Mouse (Mus musculus): ENCODE measurements at regions not wholly inside any gene's neighbourhood (a gene's known extent, or its start where the extent isn't known, plus 50 kb on each side); places are given as distances from the start of the nearest gene placed in this dataset.

DNA sequence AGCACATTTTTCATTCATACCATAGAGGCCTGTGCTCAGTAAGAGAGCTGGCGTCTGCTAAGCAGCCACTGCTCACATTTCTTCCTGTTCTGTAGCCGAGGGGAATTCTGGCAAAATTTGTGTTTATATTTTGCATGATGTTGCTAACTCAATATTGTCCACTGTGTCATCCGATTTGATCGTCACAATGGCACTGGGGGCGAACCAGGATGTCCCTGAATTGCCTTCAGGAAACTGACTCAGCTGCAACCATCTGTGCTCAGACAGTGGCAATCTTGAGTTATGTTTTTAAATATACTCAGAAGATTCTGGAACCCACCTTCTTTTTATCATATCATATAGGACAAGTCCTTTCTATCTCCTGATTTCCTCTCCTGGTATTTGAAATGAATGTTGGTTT is 213.1 kb upstream of the Adgrl2 start:
- Histone ChIP-seq H3K27me3 (replicated peaks) (no peaks in the 10 kb centered on the region), H3K4me1 (ENCODE audit: control insufficient read depth in 1 of 2, insufficient read depth in 2 of 2) (peaks cover under 1 to 8% of the 10 kb centered on the region in 2 experiments; a peak in 3 of 4 replicates), H3K9me3 (replicated peaks; ENCODE audit: low read length) (no peaks in the 10 kb centered on the region), H3K27ac (ENCODE audit: insufficient read depth, low read depth) (no peak overlapping the region), H3K79me2 (replicated peaks; ENCODE audit: control insufficient read depth, extremely low read depth, insufficient read depth, poor library complexity, severe bottlenecking) (no peaks in the 10 kb centered on the region), H3K9ac (ENCODE audit: insufficient read depth, low read depth) (no peak overlapping the region), H3K4me2 (ENCODE audit: insufficient read depth, low read depth, poor library complexity, severe bottlenecking) (no peak overlapping the region), H3K4me3 (replicated peaks in 1 of 3; ENCODE audit: low read depth in 2 of 3, low read length in 2 of 3, poor library complexity in 1 of 3) (no peak overlapping the region), H3K36me3 (replicated peaks in 1 of 2; ENCODE audit: control insufficient read depth in 1 of 2, insufficient read depth in 1 of 2, low read length in 1 of 2) (no peaks in the 10 kb centered on the region)
- dilution Hi-C loops (cut with MboI; ENCODE audit: extremely low pct_ligation_motif_present, extremely low pct_unique_long_range_greater_than_20kb, low sequenced_read_pairs) (no loop called here), in situ Hi-C loops (cut with MboI; ENCODE audit: low pct_ligation_motif_present, low pct_unique_long_range_greater_than_20kb, low sequenced_read_pairs) (no loop called here)
- DNase-seq (ENCODE audit: extremely low read depth): no peak
- TF ChIP-seq MYC (IDR thresholded peaks at IDR 0.05; ENCODE audit: low read depth, low read length) (no peak), IRF4 (IDR thresholded peaks at IDR 0.05; ENCODE audit: low read depth, low read length) (no peak), CHD2 (IDR thresholded peaks at IDR 0.05; ENCODE audit: low read length) (no peak), RAD21 (IDR thresholded peaks at IDR 0.05; ENCODE audit: low read depth, low read length) (no peak), ELF1 (IDR thresholded peaks at IDR 0.05; ENCODE audit: low read depth, low read length) (no peak), TBP (conservative IDR thresholded peaks at IDR 0.05; ENCODE audit: low read depth, low read length) (no peak), GABPA (IDR thresholded peaks at IDR 0.05; ENCODE audit: insufficient replicate concordance, low read depth, low read length) (no peak), UBTF (IDR thresholded peaks at IDR 0.05; ENCODE audit: low read depth, low read length) (no peak), BHLHE40 (IDR thresholded peaks at IDR 0.05; ENCODE audit: low read depth, low read length) (no peak), NRF1 (IDR thresholded peaks at IDR 0.05; ENCODE audit: low read depth, low read length) (no peak), E2F4 (IDR thresholded peaks at IDR 0.05; ENCODE audit: insufficient replicate concordance, low read depth, low read length) (no peak), MAZ (IDR thresholded peaks at IDR 0.05; ENCODE audit: low read depth, low read length) (no peak), JUN (IDR thresholded peaks at IDR 0.05; ENCODE audit: insufficient read depth, low read depth, low read length) (no peak), MXI1 (IDR thresholded peaks at IDR 0.05; ENCODE audit: low read depth, low read length) (no peak), ETS1 (conservative IDR thresholded peaks at IDR 0.05; ENCODE audit: low read depth, low read length) (no peak)

DNA sequence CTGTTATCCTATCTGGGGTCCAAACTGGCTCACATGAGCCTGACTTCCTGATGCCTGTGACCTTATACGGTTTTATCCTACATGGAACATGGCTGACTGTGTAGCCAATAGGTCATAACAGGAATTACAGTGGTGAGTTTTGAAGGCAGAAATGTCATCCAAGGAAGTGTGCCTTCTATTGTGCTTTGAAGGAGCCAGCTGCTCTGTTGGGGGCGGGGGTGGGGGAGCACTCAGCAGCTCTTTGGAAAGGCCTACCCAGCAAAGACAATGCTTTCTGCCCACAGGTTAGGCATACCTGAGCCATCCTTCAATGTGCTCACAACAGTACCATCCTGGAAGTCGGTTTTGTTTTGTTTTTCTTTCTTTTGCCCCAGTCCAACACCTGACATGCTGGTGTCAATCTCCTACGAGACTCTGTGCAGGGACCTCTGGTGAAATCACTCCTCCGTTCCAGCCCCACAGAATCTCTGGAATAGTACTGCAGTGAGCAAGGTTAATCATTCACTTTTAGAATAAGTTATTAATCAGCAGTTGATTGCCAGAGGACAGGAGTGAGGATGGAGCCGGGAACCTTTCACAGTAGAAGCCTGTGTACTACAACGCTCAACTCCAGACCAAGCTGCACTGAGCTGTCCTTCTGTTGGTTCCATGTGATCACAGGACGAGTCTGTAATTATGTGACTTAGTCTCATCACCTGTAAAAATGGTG is 206.3 kb upstream of the Adgrl2 start:
- Histone ChIP-seq H3K9ac (ENCODE audit: insufficient read depth, low read depth) (no peak overlapping the region), H3K27me3 (replicated peaks) (no peaks in the 10 kb centered on the region), H3K4me1 (ENCODE audit: control insufficient read depth in 1 of 2, insufficient read depth in 2 of 2) (no peaks in the 10 kb centered on the region), H3K79me2 (replicated peaks; ENCODE audit: control insufficient read depth, extremely low read depth, insufficient read depth, poor library complexity, severe bottlenecking) (no peaks in the 10 kb centered on the region), H3K4me2 (ENCODE audit: insufficient read depth, low read depth, poor library complexity, severe bottlenecking) (no peak overlapping the region), H3K9me3 (replicated peaks; ENCODE audit: low read length) (no peaks in the 10 kb centered on the region), H3K36me3 (replicated peaks in 1 of 2; ENCODE audit: control insufficient read depth in 1 of 2, insufficient read depth in 1 of 2, low read length in 1 of 2) (no peaks in the 10 kb centered on the region), H3K27ac (ENCODE audit: insufficient read depth, low read depth) (no peak overlapping the region), H3K4me3 (replicated peaks in 1 of 3; ENCODE audit: low read depth in 2 of 3, low read length in 2 of 3, poor library complexity in 1 of 3) (no peak overlapping the region)
- in situ Hi-C loops (cut with MboI; ENCODE audit: low pct_ligation_motif_present, low pct_unique_long_range_greater_than_20kb, low sequenced_read_pairs): no loop called here
- dilution Hi-C loops (cut with MboI; ENCODE audit: extremely low pct_ligation_motif_present, extremely low pct_unique_long_range_greater_than_20kb, low sequenced_read_pairs): no loop called here
- DNase-seq (ENCODE audit: extremely low read depth): no peak
- TF ChIP-seq EP300 (IDR thresholded peaks at IDR 0.05; ENCODE audit: low read length) (no peak), MXI1 (IDR thresholded peaks at IDR 0.05; ENCODE audit: low read depth, low read length) (no peak), ZC3H11A (IDR thresholded peaks at IDR 0.05; ENCODE audit: low read depth, low read length) (no peak), HCFC1 (IDR thresholded peaks at IDR 0.05; ENCODE audit: low read depth, low read length) (no peak), ZMIZ1 (IDR thresholded peaks at IDR 0.05; ENCODE audit: low read depth, low read length) (no peak), RCOR1 (conservative IDR thresholded peaks at IDR 0.05; ENCODE audit: low read depth, low read length) (no peak), POLR2AphosphoS2 (IDR thresholded peaks at IDR 0.05; ENCODE audit: low read depth, low read length) (no peak), ZKSCAN1 (IDR thresholded peaks at IDR 0.05; ENCODE audit: borderline replicate concordance, low read depth, low read length) (no peak)
